Mouse (Mus musculus) left cerebral cortex, postnatal 36 days (tissue): ENCODE results near the gene Slc38a3. TPM values are rescaled to one million over a fixed set of nuclear protein-coding genes. Genes with fewer than 3 reads are reported as not detected.

ENCODE experiments used
- DNase-seq, 2 experiments: peaks; one replicate each; pipeline ENCODE4 v3.0.0; 2021 to 2022; ENCODE audit warnings: low spot score in 2 of 2, mixed read lengths in 1 of 2
- intact Hi-C: fragments of 180-260 bp; cut with DNase I; formaldehyde crosslinking; loops from one replicate; pipeline ENCODE4 v1.15.1; 2025
- total RNA-seq, 2 experiments: library from RNA; stranded (reverse); gene quantifications; 2 replicates each; pipeline ENCODE4 v1.2.3; 2021

The Slc38a3 gene
- total RNA-seq, 2 experiments from 2014 or later = 66.3 to 66.8 TPM

GRCm38 (mm10) chr9:107696845-107697610 is 27.7 kb upstream of the Slc38a3 start:
- DNase-seq = no peak
- intact Hi-C loops = no loop called here

GRCm38 (mm10) chr9:107696106-107696479 is 26.8 kb upstream of the Slc38a3 start:
- no peak for DNase-seq
- intact Hi-C loops = no loop called here

GRCm38 (mm10) chr9:107695441-107696105 is 26.2 kb upstream of the Slc38a3 start:
- no peak for DNase-seq
- intact Hi-C loops = no loop called here

GRCm38 (mm10) chr9:107694627-107695026 is 25.3 kb upstream of the Slc38a3 start:
- intact Hi-C loops = no loop called here
- DNase-seq = no peak

GRCm38 (mm10) chr9:107693433-107693987 is 24.2 kb upstream of the Slc38a3 start:
- DNase-seq = no peak
- intact Hi-C loops = no loop called here

GRCm38 (mm10) chr9:107692785-107693184 is 23.5 kb upstream of the Slc38a3 start:
- no peak for DNase-seq
- intact Hi-C loops = no loop called here

- intact Hi-C loops = no loop called here
- no peak for DNase-seq
Observed at GRCm38 (mm10) chr9:107690391-107690790, 21.1 kb upstream of the Slc38a3 start.

GRCm38 (mm10) chr9:107688939-107689338 is 19.6 kb upstream of the Slc38a3 start:
- no peak for DNase-seq
- intact Hi-C loops = no loop called here

- intact Hi-C loops = no loop called here
- no peak for DNase-seq
Observed at GRCm38 (mm10) chr9:107688415-107688814, 19.1 kb upstream of the Slc38a3 start.

GRCm38 (mm10) chr9:107685231-107685981 is 16.1 kb upstream of the Slc38a3 start:
- no peak for DNase-seq
- intact Hi-C loops = loop anchor here (2.0 kb wide), 1 partner anchor 53 kb away; no protein-coding TSS in a partner anchor

- DNase-seq = no peak
- intact Hi-C loops = no loop called here
Observed at GRCm38 (mm10) chr9:107682405-107682804, 13.1 kb upstream of the Slc38a3 start.

- intact Hi-C loops = no loop called here
- no peak for DNase-seq
Observed at GRCm38 (mm10) chr9:107679501-107679900, 10.2 kb upstream of the Slc38a3 start, which contains the start of gene Gnat1. Gnat1 (minus strand) TSS chr9:107679712.

- DNase-seq = no peak
- intact Hi-C loops = no loop called here
Observed at GRCm38 (mm10) chr9:107678861-107679260, 9.5 kb upstream of the Slc38a3 start.

GRCm38 (mm10) chr9:107677819-107678526 is 8.6 kb upstream of the Slc38a3 start:
- DNase-seq = peak; percentile 51 to 74
- intact Hi-C loops = loop anchor here (2.0 kb wide), 1 partner anchor 75 kb away; no protein-coding TSS in a partner anchor

- intact Hi-C loops = loop anchor here (2.0 kb wide), 1 partner anchor 74 kb away; no protein-coding TSS in a partner anchor
Observed at GRCm38 (mm10) chr9:107677091-107677784, 7.9 kb upstream of the Slc38a3 start.

GRCm38 (mm10) chr9:107676302-107676701 is 7.0 kb upstream of the Slc38a3 start:
- DNase-seq = peak in 1 of 2 experiments; percentile 24
- intact Hi-C loops = loop anchor here (1.0 to 2.0 kb wide), 2 partner anchors 31 to 74 kb away; no protein-coding TSS in a partner anchor

More at GRCm38 (mm10) chr9:107677091-107677784, 7.9 kb upstream of the Slc38a3 start:
- no peak for DNase-seq

GRCm38 (mm10) chr9:107675671-107676301 is 6.5 kb upstream of the Slc38a3 start:
- peak; percentile 61 to 71 for DNase-seq
- intact Hi-C loops = loop anchor here (1.0 to 2.0 kb wide), 2 partner anchors 30 to 73 kb away; no protein-coding TSS in a partner anchor
